Mouse (Mus musculus): ENCODE data around the gene Akap8l. TPM values are rescaled to one million over a fixed set of nuclear protein-coding genes. Genes with fewer than 3 reads are reported as not detected.
A peak's percentile ranks its signal among the peaks of the same experiment; 100 is the strongest.

Gene Akap8l
- polyA plus RNA-seq, 1 experiment from 2014 or later, result 83.5 TPM

- Histone ChIP-seq H3K4me2 (no peak overlapping the region), H3K9ac (no peak overlapping the region), H3K4me3 (replicated peaks) (no peak overlapping the region), H3K9me3 (no peaks in the 10 kb centered on the region), H3K27me3 (replicated peaks) (no peaks in the 10 kb centered on the region), H3K36me3 (peaks cover 63% of the 10 kb centered on the region), H3K4me1 (peaks cover 5% of the 10 kb centered on the region; the same call in 1 of the 2 replicates), H3K27ac (no peak overlapping the region)
- 87% methylated on average over 24 of the region's 24 CpGs for WGBS
- ATAC-seq (ENCODE audit: insufficient read depth, low FRiP score, low read depth), result no peak
These were observed 6.7 kb upstream of the Akap8l start for GRCm38 (mm10) chr17:32356766-32357760.

DNA sequence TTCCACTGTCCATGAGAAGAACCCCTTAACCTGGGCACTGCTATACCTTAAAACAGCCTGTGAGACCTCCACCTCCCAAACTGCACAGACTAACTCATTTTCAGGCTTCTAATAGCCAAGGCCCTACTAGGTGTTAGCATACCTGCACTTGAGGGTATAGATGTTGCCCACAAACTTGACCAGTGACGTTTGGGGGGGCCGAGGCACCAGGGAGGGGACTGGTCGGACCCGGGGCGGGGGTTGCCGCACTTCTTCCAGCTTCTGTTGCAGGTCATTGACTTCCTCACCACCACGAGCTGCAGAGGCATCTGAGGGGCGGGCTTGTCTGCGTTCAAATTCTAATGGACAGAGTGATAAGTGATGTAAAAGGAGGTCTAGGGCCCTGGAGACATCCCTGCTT, 5.9 kb upstream of the Akap8l start:
- no peak overlapping the region for H3K9ac ChIP-seq
- H3K36me3 ChIP-seq, result peaks cover 57% of the 10 kb centered on the region
- H3K4me2 ChIP-seq, result no peak overlapping the region
- H3K4me3 ChIP-seq (replicated peaks), result no peak overlapping the region
- H3K4me1 ChIP-seq, result no peaks in the 10 kb centered on the region
- WGBS, result 87% methylated on average over 9 of the region's 9 CpGs
- H3K27ac ChIP-seq, result no peak overlapping the region
- H3K9me3 ChIP-seq, result no peaks in the 10 kb centered on the region
- ATAC-seq (ENCODE audit: insufficient read depth, low FRiP score, low read depth), result no peak
- no peaks in the 10 kb centered on the region for H3K27me3 ChIP-seq (replicated peaks)

GRCm38 (mm10) chr17:32355031-32355430, 4.6 kb upstream of the Akap8l start:
- H3K27ac ChIP-seq, result no peak overlapping the region
- H3K9ac ChIP-seq, result no peak overlapping the region
- H3K4me2 ChIP-seq, result no peak overlapping the region
- 0 out of 2 replicates have a peak, but pooled peaks cover 4% of the 10 kb centered on the region for H3K4me1 ChIP-seq
- ATAC-seq (ENCODE audit: insufficient read depth, low FRiP score, low read depth), result no peak
- H3K36me3 ChIP-seq, result peaks cover 54% of the 10 kb centered on the region
- no peak overlapping the region for H3K4me3 ChIP-seq (replicated peaks)
- WGBS, result 94% methylated on average over 6 of the region's 6 CpGs
- H3K9me3 ChIP-seq, result no peaks in the 10 kb centered on the region
- H3K27me3 ChIP-seq (replicated peaks), result no peaks in the 10 kb centered on the region

DNA sequence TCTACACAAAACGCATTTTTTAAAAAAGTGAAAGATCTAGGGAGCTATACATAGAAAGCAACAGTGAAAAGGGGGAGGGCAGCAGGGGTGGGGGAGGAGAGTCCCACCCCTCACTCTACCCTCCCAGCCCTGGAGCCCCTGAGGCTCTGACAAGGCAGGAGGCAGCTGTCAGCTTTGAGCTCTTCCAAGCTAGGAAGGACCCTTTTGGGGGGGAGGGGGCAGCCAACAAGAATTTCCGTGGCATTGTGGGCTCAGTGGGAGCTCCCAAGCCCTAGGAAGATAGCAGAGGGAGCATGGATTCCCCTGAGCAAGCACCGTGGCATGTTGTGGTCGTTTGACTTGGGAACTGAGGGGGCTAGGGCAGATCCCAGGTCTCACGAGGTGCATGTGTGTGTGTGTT, 3.8 kb upstream of the Akap8l start:
- Histone ChIP-seq H3K4me1 (peaks cover 7% of the 10 kb centered on the region), H3K36me3 (peaks cover 47% of the 10 kb centered on the region), H3K4me3 (replicated peaks) (no peak overlapping the region), H3K27me3 (replicated peaks) (no peaks in the 10 kb centered on the region), H3K4me2 (no peak overlapping the region), H3K9me3 (no peaks in the 10 kb centered on the region), H3K27ac (no peak overlapping the region), H3K9ac (no peak overlapping the region)
- ATAC-seq (ENCODE audit: insufficient read depth, low FRiP score, low read depth), result no peak
- WGBS, result 71% methylated on average over 5 of the region's 5 CpGs

DNA sequence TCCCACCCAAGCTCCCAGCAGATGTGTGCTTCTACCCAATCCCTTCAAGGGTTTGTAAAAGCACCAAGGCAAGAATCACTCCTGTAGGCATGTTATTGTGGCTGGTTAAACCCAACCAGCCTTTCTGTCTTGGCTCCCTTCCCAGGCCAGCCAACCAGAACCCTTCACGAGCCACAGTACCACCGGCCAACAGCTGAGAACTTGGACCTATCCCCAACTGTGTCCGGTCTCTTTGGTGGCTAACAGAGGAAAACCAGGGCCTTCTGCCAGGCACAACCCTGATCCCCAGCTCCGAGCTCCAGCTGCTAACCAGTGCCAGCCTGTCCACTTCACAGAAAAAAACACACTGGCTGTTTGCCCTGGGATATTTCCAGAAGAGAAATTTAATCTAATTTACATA, 3.3 kb upstream of the Akap8l start:
- ATAC-seq (ENCODE audit: insufficient read depth, low FRiP score, low read depth), result no peak
- no peak overlapping the region for H3K4me2 ChIP-seq
- H3K27ac ChIP-seq, result no peak overlapping the region
- no peak overlapping the region for H3K9ac ChIP-seq
- H3K36me3 ChIP-seq, result peaks cover 42% of the 10 kb centered on the region
- no peaks in the 10 kb centered on the region for H3K9me3 ChIP-seq
- WGBS, result 73% methylated on average over 4 of the region's 4 CpGs
- no peaks in the 10 kb centered on the region for H3K27me3 ChIP-seq (replicated peaks)
- peaks cover 12% of the 10 kb centered on the region for H3K4me1 ChIP-seq
- no peak overlapping the region for H3K4me3 ChIP-seq (replicated peaks)

- Histone ChIP-seq H3K4me3 (replicated peaks) (no peak overlapping the region), H3K27ac (no peak overlapping the region), H3K27me3 (replicated peaks) (no peaks in the 10 kb centered on the region), H3K9me3 (no peaks in the 10 kb centered on the region), H3K36me3 (peaks cover 22% of the 10 kb centered on the region), H3K9ac (no peak overlapping the region), H3K4me1 (peaks cover 14% of the 10 kb centered on the region), H3K4me2 (no peak overlapping the region)
- no peak for ATAC-seq (ENCODE audit: insufficient read depth, low FRiP score, low read depth)
These were observed 1.3 kb upstream of the Akap8l start for GRCm38 (mm10) chr17:32351726-32352125.

GRCm38 (mm10) chr17:32351269-32351668, 862 bp upstream of the Akap8l start:
- WGBS, result 62% methylated on average over 3 of the region's 3 CpGs
- no peak overlapping the region for H3K9ac ChIP-seq
- peaks cover 18% of the 10 kb centered on the region for H3K36me3 ChIP-seq
- H3K4me3 ChIP-seq (replicated peaks), result peak overlapping the region; percentile 94; the same call in 1 of the 2 replicates
- peaks cover 14% of the 10 kb centered on the region for H3K4me1 ChIP-seq
- no peak overlapping the region for H3K27ac ChIP-seq
- H3K27me3 ChIP-seq (replicated peaks), result no peaks in the 10 kb centered on the region
- no peaks in the 10 kb centered on the region for H3K9me3 ChIP-seq
- H3K4me2 ChIP-seq, result peak overlapping the region; percentile 82
- ATAC-seq (ENCODE audit: insufficient read depth, low FRiP score, low read depth), result no peak

DNA sequence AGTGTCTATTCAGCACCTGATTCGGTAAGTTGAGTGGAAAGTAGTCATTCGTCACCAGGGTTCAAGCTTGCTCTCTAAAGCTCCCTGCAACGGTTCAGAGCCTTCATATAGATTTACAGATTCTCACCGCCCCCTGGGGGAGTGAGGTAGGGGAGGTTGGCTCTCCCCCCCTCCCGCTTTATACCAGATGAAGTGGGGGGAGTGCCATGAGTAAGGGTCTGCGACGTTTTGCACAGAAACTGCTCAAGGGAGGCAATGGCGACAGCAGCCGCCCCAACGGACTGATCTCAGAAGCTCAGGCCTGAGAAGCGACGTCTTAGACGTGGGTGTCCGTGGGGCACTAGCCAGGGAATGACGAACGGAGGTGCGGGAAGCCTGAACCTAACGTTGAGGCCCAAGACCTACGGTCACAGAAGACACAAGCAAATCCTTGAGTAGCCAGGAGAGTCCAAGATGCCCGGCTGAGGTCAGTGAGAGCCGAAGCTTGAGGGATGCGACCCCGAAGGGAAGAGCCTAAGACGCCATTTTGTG, 491 bp downstream of the Akap8l start:
- peak overlapping the region; percentile 60 for H3K9ac ChIP-seq
- peaks cover 14% of the 10 kb centered on the region for H3K4me1 ChIP-seq
- peak overlapping the region; percentile 81 for H3K27ac ChIP-seq
- under 1% methylated on average over 24 of the region's 24 CpGs for WGBS
- peak overlapping the region; percentile 89 for H3K4me2 ChIP-seq
- ATAC-seq (ENCODE audit: insufficient read depth, low FRiP score, low read depth), result no peak; the same call in none of the 2 replicates
- H3K4me3 ChIP-seq (replicated peaks), result peak overlapping the region; percentile 94
- H3K27me3 ChIP-seq (replicated peaks), result no peaks in the 10 kb centered on the region
- H3K9me3 ChIP-seq, result no peaks in the 10 kb centered on the region
- peaks cover 9% of the 10 kb centered on the region for H3K36me3 ChIP-seq

DNA sequence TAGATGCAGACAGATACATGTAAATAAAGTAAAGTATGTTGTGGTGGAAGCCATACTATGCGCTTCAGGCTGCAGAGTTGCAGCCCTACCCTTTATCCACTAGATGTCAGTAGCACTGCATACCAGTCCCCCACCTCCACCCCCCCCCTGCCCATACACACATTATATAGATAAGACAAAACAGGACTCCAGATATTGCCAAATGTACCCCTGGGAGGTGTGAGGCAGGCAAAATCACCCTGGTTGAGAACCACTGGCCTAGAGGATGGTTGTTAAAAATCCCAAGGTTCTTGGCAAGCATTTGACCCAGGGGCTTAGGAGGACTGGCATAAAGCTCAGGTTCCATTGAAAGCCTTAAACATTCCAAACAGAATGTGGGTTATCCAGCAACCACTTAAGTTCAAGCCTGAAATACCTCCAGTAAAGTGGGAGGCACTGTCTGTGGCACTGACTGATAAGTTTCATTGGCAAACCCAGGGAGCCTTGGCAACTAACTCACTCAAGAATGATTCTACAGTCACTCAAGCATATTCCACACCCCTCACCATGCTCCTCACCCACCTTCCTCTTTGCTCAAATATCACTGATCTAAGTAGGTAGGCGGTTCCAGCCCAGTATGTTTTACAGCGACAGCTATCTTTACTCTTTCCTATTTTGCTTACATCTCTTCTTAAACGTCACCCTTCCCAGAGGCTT, 1.2 kb downstream of the Akap8l start:
- H3K36me3 ChIP-seq, result peaks cover 7% of the 10 kb centered on the region
- no peak for ATAC-seq (ENCODE audit: insufficient read depth, low FRiP score, low read depth)
- peak overlapping the region; percentile 89 for H3K4me2 ChIP-seq
- H3K9me3 ChIP-seq, result no peaks in the 10 kb centered on the region
- H3K27ac ChIP-seq, result peak overlapping the region; percentile 81; the same call in 1 of the 2 replicates
- peaks cover 14% of the 10 kb centered on the region for H3K4me1 ChIP-seq
- H3K4me3 ChIP-seq (replicated peaks), result peak overlapping the region; percentile 94
- H3K27me3 ChIP-seq (replicated peaks), result no peaks in the 10 kb centered on the region
- WGBS, result 5% methylated on average over 4 of the region's 4 CpGs
- peak overlapping the region; percentile 60; the same call in 1 of the 2 replicates for H3K9ac ChIP-seq

DNA sequence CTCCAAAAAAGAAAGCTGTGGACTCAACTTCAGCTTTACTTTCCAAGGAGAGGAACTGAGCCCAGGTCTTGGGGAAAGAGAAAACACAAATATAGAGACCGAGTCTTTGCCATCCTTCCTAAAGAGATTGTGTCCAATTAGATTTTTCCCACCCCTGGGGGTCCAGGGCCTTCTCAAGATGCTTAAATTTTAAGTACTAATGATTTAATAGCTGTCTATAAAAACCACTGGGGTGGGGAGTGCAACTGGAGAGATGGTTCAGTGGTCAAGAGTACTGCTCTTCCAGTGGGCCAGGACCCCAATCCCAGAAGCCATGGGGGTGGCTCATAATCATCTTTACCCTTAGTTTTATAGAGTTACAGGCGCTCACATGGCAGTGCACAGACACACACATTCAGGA, 2.0 kb downstream of the Akap8l start:
- no peak for ATAC-seq (ENCODE audit: insufficient read depth, low FRiP score, low read depth)
- H3K4me2 ChIP-seq, result peak overlapping the region; percentile 89; the same call in 1 of the 2 replicates
- no peak overlapping the region for H3K9ac ChIP-seq
- H3K36me3 ChIP-seq, result peaks cover 5% of the 10 kb centered on the region; the same call in 1 of the 2 replicates
- no peak overlapping the region for H3K4me3 ChIP-seq (replicated peaks)
- WGBS, result 84% methylated on average over 2 of the region's 2 CpGs
- H3K27ac ChIP-seq, result no peak overlapping the region
- H3K27me3 ChIP-seq (replicated peaks), result no peaks in the 10 kb centered on the region
- H3K4me1 ChIP-seq, result peaks cover 14% of the 10 kb centered on the region
- H3K9me3 ChIP-seq, result no peaks in the 10 kb centered on the region

GRCm38 (mm10) chr17:32341102-32341501, 9.3 kb downstream of the Akap8l start:
- no peaks in the 10 kb centered on the region for H3K27me3 ChIP-seq (replicated peaks)
- no peaks in the 10 kb centered on the region for H3K4me1 ChIP-seq
- 90% methylated on average over 1 of the region's 1 CpGs for WGBS
- no peak overlapping the region for H3K9ac ChIP-seq
- no peak overlapping the region for H3K27ac ChIP-seq
- ATAC-seq (ENCODE audit: insufficient read depth, low FRiP score, low read depth), result no peak
- no peaks in the 10 kb centered on the region for H3K9me3 ChIP-seq
- H3K4me3 ChIP-seq (replicated peaks), result no peak overlapping the region
- no peak overlapping the region for H3K4me2 ChIP-seq
- H3K36me3 ChIP-seq, result peaks cover 23% of the 10 kb centered on the region; the same call in 1 of the 2 replicates

Measured in stomach, embryonic 15.5 days (tissue).